Mouse (Mus musculus) embryo, embryonic 11.5 days (tissue): Measurements from ENCODE around the gene Drd1.

Source experiments
- DNase-seq: peaks from one replicate; pipeline ENCODE4 v3.0.0-alpha.2; 2012; ENCODE audit warnings: low read depth, low spot score

The Drd1 gene

GRCm38 (mm10) chr13:54055448-54055861 is at the start of gene Drd1:
Gene Drd1, minus strand, starts transcription at chr13:54055705.
- peak; percentile 49 for DNase-seq

- DNase-seq, result no peak
These were observed 48.4 kb upstream of the Drd1 start for GRCm38 (mm10) chr13:54103866-54104265.

GRCm38 (mm10) chr13:54103271-54103670 is 47.8 kb upstream of the Drd1 start:
- no peak for DNase-seq

- no peak for DNase-seq
These were observed 46.6 kb upstream of the Drd1 start for GRCm38 (mm10) chr13:54102061-54102460.

GRCm38 (mm10) chr13:54101031-54101820 is 45.7 kb upstream of the Drd1 start:
- no peak for DNase-seq

- DNase-seq, result no peak
These were observed 42.3 kb upstream of the Drd1 start for GRCm38 (mm10) chr13:54097797-54098196.

- no peak for DNase-seq
These were observed 41.7 kb upstream of the Drd1 start for GRCm38 (mm10) chr13:54097227-54097626.

GRCm38 (mm10) chr13:54095721-54096120 is 40.2 kb upstream of the Drd1 start:
- no peak for DNase-seq

- DNase-seq, result no peak
These were observed 39.5 kb upstream of the Drd1 start for GRCm38 (mm10) chr13:54094963-54095362.

- DNase-seq, result no peak
These were observed 38.8 kb upstream of the Drd1 start for GRCm38 (mm10) chr13:54094349-54094748.

GRCm38 (mm10) chr13:54091719-54092118 is 36.2 kb upstream of the Drd1 start:
- DNase-seq, result no peak

- DNase-seq, result no peak
These were observed 29.8 kb upstream of the Drd1 start for GRCm38 (mm10) chr13:54085266-54085665.

- DNase-seq, result no peak
These were observed 29.3 kb upstream of the Drd1 start for GRCm38 (mm10) chr13:54084826-54085225.

- no peak for DNase-seq
These were observed 28.7 kb upstream of the Drd1 start for GRCm38 (mm10) chr13:54084178-54084577.

GRCm38 (mm10) chr13:54082946-54083345 is 27.4 kb upstream of the Drd1 start:
- no peak for DNase-seq

- DNase-seq, result no peak
These were observed 25.3 kb upstream of the Drd1 start for GRCm38 (mm10) chr13:54080785-54081184.

GRCm38 (mm10) chr13:54079782-54080759 is 24.6 kb upstream of the Drd1 start:
- no peak for DNase-seq

GRCm38 (mm10) chr13:54077470-54078174 is 22.1 kb upstream of the Drd1 start:
- DNase-seq, result no peak

GRCm38 (mm10) chr13:54076762-54077460 is 21.4 kb upstream of the Drd1 start:
- DNase-seq, result no peak

GRCm38 (mm10) chr13:54076051-54076450 is 20.5 kb upstream of the Drd1 start:
- DNase-seq, result no peak

- no peak for DNase-seq
These were observed 19.9 kb upstream of the Drd1 start for GRCm38 (mm10) chr13:54075416-54075815.
